Mouse (Mus musculus): ENCODE measurements around the gene Tnf.
"Not testable (repeated sequence)": the region's sequence is repeated elsewhere in the genome, so short reads cannot be mapped to it uniquely, and the experiment has no call there.

Tnf gene

GRCm38 (mm10) chr17:35234090-35234489 is 32.3 kb upstream of the Tnf start:
- not testable (repeated sequence) for DNase-seq (ENCODE audit: low spot score in 2 of 2)

- DNase-seq (ENCODE audit: low spot score in 2 of 2), result no peak
These were observed 31.5 kb upstream of the Tnf start, which contains the start of gene Atp6v1g2 for GRCm38 (mm10) chr17:35233114-35233980. Gene Atp6v1g2, plus strand, starts transcription at chr17:35233660.

GRCm38 (mm10) chr17:35232659-35233058 is 30.9 kb upstream of the Tnf start:
- no peak for DNase-seq (ENCODE audit: low spot score in 2 of 2)

GRCm38 (mm10) chr17:35232043-35232442 is 30.2 kb upstream of the Tnf start:
- DNase-seq (ENCODE audit: low spot score in 2 of 2), result peak; percentile 86 to 97

- DNase-seq (ENCODE audit: low spot score in 2 of 2), result no peak
These were observed 29.2 kb upstream of the Tnf start for GRCm38 (mm10) chr17:35231022-35231421.

- DNase-seq (ENCODE audit: low spot score in 2 of 2), result no peak
These were observed 24.8 kb upstream of the Tnf start for GRCm38 (mm10) chr17:35226561-35227046.

GRCm38 (mm10) chr17:35225456-35225855 is 23.6 kb upstream of the Tnf start:
- DNase-seq (ENCODE audit: low spot score in 2 of 2), result no peak

GRCm38 (mm10) chr17:35224641-35225040 is 22.8 kb upstream of the Tnf start:
- no peak for DNase-seq (ENCODE audit: low spot score in 2 of 2)

GRCm38 (mm10) chr17:35222299-35222698 is 20.5 kb upstream of the Tnf start:
- no peak for DNase-seq (ENCODE audit: low spot score in 2 of 2)

GRCm38 (mm10) chr17:35220156-35220952 is 18.5 kb upstream of the Tnf start, which contains the start of gene Gm16181:
Gene Gm16181, plus strand, starts transcription at chr17:35220834.
- no peak for DNase-seq (ENCODE audit: low spot score in 2 of 2)

GRCm38 (mm10) chr17:35219601-35220041 is 17.8 kb upstream of the Tnf start:
- DNase-seq (ENCODE audit: low spot score in 2 of 2), result no peak

- DNase-seq (ENCODE audit: low spot score in 2 of 2), result peak; percentile 56 to 78
These were observed 16.8 kb upstream of the Tnf start for GRCm38 (mm10) chr17:35218516-35219193.

- DNase-seq (ENCODE audit: low spot score in 2 of 2), result no peak
These were observed 11.3 kb upstream of the Tnf start for GRCm38 (mm10) chr17:35213071-35213470.

GRCm38 (mm10) chr17:35210593-35210992 is 8.8 kb upstream of the Tnf start:
- no peak for DNase-seq (ENCODE audit: low spot score in 2 of 2)

GRCm38 (mm10) chr17:35209785-35210535 is 8.2 kb upstream of the Tnf start:
- peak in 1 of 2 experiments; percentile 50 for DNase-seq (ENCODE audit: low spot score in 2 of 2)

- no peak for DNase-seq (ENCODE audit: low spot score in 2 of 2)
These were observed 3.6 kb upstream of the Tnf start for GRCm38 (mm10) chr17:35205380-35205769.

- peak; percentile 48 to 75 for DNase-seq (ENCODE audit: low spot score in 2 of 2)
These were observed 2.9 kb upstream of the Tnf start, which contains the start of gene Lta for GRCm38 (mm10) chr17:35204494-35205379. Gene Lta, minus strand, starts transcription at chr17:35205351.

- no peak for DNase-seq (ENCODE audit: low spot score in 2 of 2)
These were observed 635 bp upstream of the Tnf start for GRCm38 (mm10) chr17:35202442-35202841.

- no peak for DNase-seq (ENCODE audit: low spot score in 2 of 2)
These were observed 679 bp downstream of the Tnf start for GRCm38 (mm10) chr17:35201128-35201527.

- peak; percentile 56 to 74 for DNase-seq (ENCODE audit: low spot score in 2 of 2)
These were observed 1.4 kb downstream of the Tnf start for GRCm38 (mm10) chr17:35200398-35200797.
